Mouse (Mus musculus) spleen, adult 2 months (tissue): ENCODE data around the gene Add3. TPM values are rescaled to one million over a fixed set of nuclear protein-coding genes. Genes with fewer than 3 reads are reported as not detected.

Source experiments
- DNase-seq, 2 experiments: peaks; one replicate each; pipeline versions ENCODE4 v3.0.0 to v3.0.0-alpha.2; 2012 to 2021; ENCODE audit warnings: low spot score in 2 of 2, low read depth in 1 of 2
- H3K27ac ChIP-seq: fragments of 200-500 bp; 2 replicates; pipeline ENCODE4 v1.5.1; 2012; ENCODE audit warnings: low read length, inconsistent platforms; ENCODE audit not compliant: insufficient read depth
- H3K27me3 ChIP-seq: fragments of 200-500 bp; 2 replicates; pipeline ENCODE4 v1.6.1; 2012; ENCODE audit warnings: mild to moderate bottlenecking, moderate library complexity, low read length, inconsistent platforms; ENCODE audit not compliant: control insufficient read depth, insufficient read depth
- H3K36me3 ChIP-seq: fragments of 200-500 bp; 2 replicates; pipeline ENCODE4 v1.6.1; 2012; ENCODE audit warnings: mild to moderate bottlenecking, low read length, inconsistent platforms; ENCODE audit not compliant: control insufficient read depth, insufficient read depth
- H3K4me1 ChIP-seq: fragments of 200-500 bp; 2 replicates; pipeline ENCODE4 v1.6.1; 2011; ENCODE audit warnings: inconsistent platforms; ENCODE audit not compliant: control insufficient read depth, insufficient read depth, insufficient read length
- H3K4me3 ChIP-seq: fragments of 200-500 bp; 2 replicates; pipeline ENCODE4 v1.5.1; 2011; ENCODE audit warnings: mild to moderate bottlenecking, inconsistent platforms; ENCODE audit not compliant: insufficient read depth, insufficient read length; ENCODE audit errors: extremely low read depth
- CTCF ChIP-seq: fragments of 200-500 bp; IDR thresholded peaks from 2 replicates; pipeline ENCODE4 v1.5.1; 2011; ENCODE audit warnings: mild to moderate bottlenecking, inconsistent platforms; ENCODE audit not compliant: insufficient read depth, insufficient read length, insufficient replicate concordance; ENCODE audit errors: extremely low read depth
- POLR2A ChIP-seq: fragments of 200-500 bp; IDR thresholded peaks from 2 replicates; pipeline ENCODE4 v1.6.1; 2011; ENCODE audit warnings: low read depth, low read length, inconsistent platforms
- WGBS: fragments of 180-500 bp; shearing (Covaris S2); methylation state at CpG from one replicate; pipeline ENCODE4 v1.1.7; 2018; 5-methylcytosine and 5-hydroxymethylcytosine counted together
- polyA plus RNA-seq: library from polyadenylated mRNA; depleted of rRNA; stranded (reverse); fragments of >200 nt; gene quantifications from 2 replicates; pipeline ENCODE4 v1.2.3, GENCODE M21; 2012

Add3 gene
- polyA plus RNA-seq, 1 experiment: 40.6 TPM

- TF ChIP-seq POLR2A: no peak
- TF ChIP-seq CTCF: no peak
- Histone ChIP-seq H3K36me3 (no peaks in the 10 kb centered on the region), H3K27ac (no peak overlapping the region), H3K4me3 (no peak overlapping the region), H3K27me3 (peaks cover 2% of the 10 kb centered on the region; the same call in 1 of the 2 replicates), H3K4me1 (no peaks in the 10 kb centered on the region; the same call in 1 of the 2 replicates)
- WGBS: 87% methylated on average over 9 of the region's 9 CpGs
- DNase-seq: no peak
Observed at GRCm38 (mm10) chr19:53267305-53267704, 127.1 kb downstream of the Add3 start.

GRCm38 (mm10) chr19:53273055-53273722 is 132.9 kb downstream of the Add3 start:
- Histone ChIP-seq H3K4me3 (no peak overlapping the region), H3K4me1 (no peaks in the 10 kb centered on the region), H3K27me3 (0 out of 2 replicates have a peak, but pooled peaks cover 2% of the 10 kb centered on the region), H3K36me3 (no peaks in the 10 kb centered on the region), H3K27ac (no peak overlapping the region)
- no peak for DNase-seq
- TF ChIP-seq POLR2A (no peak), CTCF (no peak)
- WGBS: 79% methylated on average over 17 of the region's 17 CpGs

GRCm38 (mm10) chr19:53273781-53274428 is 133.7 kb downstream of the Add3 start:
- Histone ChIP-seq H3K27me3 (0 out of 2 replicates have a peak, but pooled peaks cover 2% of the 10 kb centered on the region), H3K27ac (no peak overlapping the region), H3K4me3 (no peak overlapping the region), H3K36me3 (no peaks in the 10 kb centered on the region), H3K4me1 (no peaks in the 10 kb centered on the region)
- TF ChIP-seq POLR2A (no peak), CTCF (no peak)
- no peak for DNase-seq
- WGBS: 73% methylated on average over 23 of the region's 23 CpGs

GRCm38 (mm10) chr19:53275204-53275603 is 135.0 kb downstream of the Add3 start:
- H3K4me3 ChIP-seq: no peak overlapping the region

GRCm38 (mm10) chr19:53276902-53277707 is 136.9 kb downstream of the Add3 start:
- no peak overlapping the region for H3K27ac ChIP-seq
- H3K4me1 ChIP-seq: no peaks in the 10 kb centered on the region
- no peak overlapping the region for H3K4me3 ChIP-seq
- no peaks in the 10 kb centered on the region for H3K36me3 ChIP-seq
- WGBS: 85% methylated on average over 19 of the region's 19 CpGs
- no peak for DNase-seq
- H3K27me3 ChIP-seq: no peaks in the 10 kb centered on the region
- TF ChIP-seq CTCF (no peak), POLR2A (no peak)

More at GRCm38 (mm10) chr19:53275204-53275603, 135.0 kb downstream of the Add3 start:
- Histone ChIP-seq H3K27ac (no peak overlapping the region), H3K27me3 (0 out of 2 replicates have a peak, but pooled peaks cover 2% of the 10 kb centered on the region), H3K4me1 (no peaks in the 10 kb centered on the region), H3K36me3 (no peaks in the 10 kb centered on the region)
- TF ChIP-seq CTCF: no peak
- no peak for TF ChIP-seq POLR2A
- DNase-seq: no peak
- WGBS: 70% methylated on average over 3 of the region's 3 CpGs

- Histone ChIP-seq H3K36me3 (no peaks in the 10 kb centered on the region), H3K4me3 (no peak overlapping the region), H3K4me1 (no peaks in the 10 kb centered on the region), H3K27ac (no peak overlapping the region), H3K27me3 (no peaks in the 10 kb centered on the region)
- no peak for DNase-seq
- WGBS: 85% methylated on average over 19 of the region's 19 CpGs
- TF ChIP-seq POLR2A (no peak), CTCF (no peak)
Observed at GRCm38 (mm10) chr19:53278491-53279415, 138.5 kb downstream of the Add3 start.
